Mouse (Mus musculus) kidney, embryonic 14.5 days (tissue): Measurements from ENCODE around the gene D2hgdh. TPM values are rescaled to one million over a fixed set of nuclear protein-coding genes. Genes with fewer than 3 reads are reported as not detected.
"Not testable (repeated sequence)": the region's sequence is repeated elsewhere in the genome, so short reads cannot be mapped to it uniquely, and the experiment has no call there.

Source experiments
- ATAC-seq: fragments of 200-750 bp; cut with Nextera tagmentation; 2 replicates; pipeline ENCODE4 v1.8.0; 2017; ENCODE audit warnings: moderate number of reproducible peaks, mild to moderate bottlenecking, moderate TSS enrichment, moderate library complexity; ENCODE audit not compliant: low FRiP score, low TSS enrichment
- H3K27ac ChIP-seq: fragments of 300-500 bp; sonication (generic); 2 replicates; pipeline ENCODE4 v1.5.1; 2014; ENCODE audit warnings: low read depth, mild to moderate bottlenecking, low read length, moderate library complexity, mixed read lengths
- H3K27me3 ChIP-seq: fragments of 300-500 bp; sonication (generic); 2 replicates; pipeline ENCODE4 v1.6.1; 2014; ENCODE audit warnings: mild to moderate bottlenecking, low read length; ENCODE audit not compliant: control insufficient read depth, insufficient read depth
- H3K36me3 ChIP-seq: fragments of 300-500 bp; sonication (generic); 2 replicates; pipeline ENCODE4 v1.6.1; 2014; ENCODE audit warnings: low read length, mixed read lengths; ENCODE audit not compliant: control insufficient read depth, insufficient read depth
- H3K4me1 ChIP-seq: fragments of 300-500 bp; sonication (generic); 2 replicates; pipeline ENCODE4 v1.6.1; 2014; ENCODE audit warnings: low read length, mixed read lengths; ENCODE audit not compliant: control insufficient read depth, insufficient read depth
- H3K4me2 ChIP-seq: fragments of 300-500 bp; sonication (generic); replicated peaks from 2 replicates; pipeline ENCODE4 v1.6.1; 2014; ENCODE audit warnings: low read depth, mild to moderate bottlenecking, low read length
- H3K4me3 ChIP-seq: fragments of 300-500 bp; sonication (generic); 2 replicates; pipeline ENCODE4 v1.5.1; 2014; ENCODE audit warnings: mild to moderate bottlenecking, low read length
- H3K9ac ChIP-seq: fragments of 300-500 bp; sonication (generic); 2 replicates; pipeline ENCODE4 v1.6.1; 2014; ENCODE audit warnings: low read depth, mild to moderate bottlenecking, low read length, moderate library complexity
- H3K9me3 ChIP-seq: fragments of 300-500 bp; sonication (generic); 2 replicates; pipeline ENCODE4 v1.6.1; 2016; ENCODE audit warnings: low read length; ENCODE audit not compliant: control insufficient read depth
- WGBS: fragments of 180-500 bp; shearing (Covaris S2); extraction: QIAGEN DNeasy Blood & Tissue Kit; methylation state at CpG from one replicate; pipeline ENCODE4 v1.1.7; 2014; 5-methylcytosine and 5-hydroxymethylcytosine counted together
- polyA plus RNA-seq: library from polyadenylated mRNA; unstranded; fragments of >200 nt; fragmentation: Nextera tagmentation; extraction: Ambion mirVana; gene quantifications from 2 replicates; pipeline ENCODE4 v1.2.1, GENCODE M21; 2014

D2hgdh gene
- polyA plus RNA-seq, 1 experiment from 2014 or later = 13.2 TPM

GRCm38 (mm10) chr1:93871594-93872105, 46.9 kb downstream of the D2hgdh start:
- no CpG with 5 or more reads among the region's 1 CpGs for WGBS
- H3K4me2 ChIP-seq, H3K9me3 ChIP-seq, H3K4me1 ChIP-seq, H3K27me3 ChIP-seq, H3K27ac ChIP-seq, H3K9ac ChIP-seq, H3K4me3 ChIP-seq, H3K36me3 ChIP-seq, ATAC-seq: not testable (repeated sequence)

DNA sequence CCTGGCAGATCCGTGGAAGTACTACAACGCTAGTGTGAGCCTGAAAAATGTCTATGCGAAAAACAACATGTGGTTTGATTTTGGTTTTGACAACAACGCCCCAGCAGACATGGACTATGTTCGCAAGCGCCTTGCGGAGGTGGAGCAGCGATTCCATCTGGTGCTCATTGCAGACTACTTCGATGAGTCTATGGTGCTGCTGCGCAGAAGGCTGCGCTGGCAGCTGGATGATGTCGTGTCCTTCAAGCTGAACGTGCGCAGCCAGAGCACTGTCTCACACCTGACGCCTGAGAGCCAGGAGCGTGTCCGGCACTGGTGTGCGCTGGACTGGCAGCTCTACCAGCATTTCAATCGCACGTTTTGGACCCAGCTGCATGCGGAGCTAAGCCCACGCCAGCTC, 49.7 kb downstream of the D2hgdh start:
- H3K4me2 ChIP-seq, H3K4me3 ChIP-seq, H3K36me3 ChIP-seq, ATAC-seq, H3K9me3 ChIP-seq, H3K4me1 ChIP-seq, H3K27me3 ChIP-seq, H3K27ac ChIP-seq, H3K9ac ChIP-seq: not testable (repeated sequence)
- 94% methylated on average over 10 of the region's 22 CpGs for WGBS

GRCm38 (mm10) chr1:93881778-93882177, 57.1 kb downstream of the D2hgdh start:
- peak; percentile 28; the same call in 1 of the 2 replicates for ATAC-seq
- H3K4me2 ChIP-seq, H3K9me3 ChIP-seq, H3K4me1 ChIP-seq, H3K27me3 ChIP-seq, H3K27ac ChIP-seq, H3K4me3 ChIP-seq, H3K9ac ChIP-seq, H3K36me3 ChIP-seq: not testable (repeated sequence)
- WGBS = no CpG with 5 or more reads among the region's 11 CpGs

DNA sequence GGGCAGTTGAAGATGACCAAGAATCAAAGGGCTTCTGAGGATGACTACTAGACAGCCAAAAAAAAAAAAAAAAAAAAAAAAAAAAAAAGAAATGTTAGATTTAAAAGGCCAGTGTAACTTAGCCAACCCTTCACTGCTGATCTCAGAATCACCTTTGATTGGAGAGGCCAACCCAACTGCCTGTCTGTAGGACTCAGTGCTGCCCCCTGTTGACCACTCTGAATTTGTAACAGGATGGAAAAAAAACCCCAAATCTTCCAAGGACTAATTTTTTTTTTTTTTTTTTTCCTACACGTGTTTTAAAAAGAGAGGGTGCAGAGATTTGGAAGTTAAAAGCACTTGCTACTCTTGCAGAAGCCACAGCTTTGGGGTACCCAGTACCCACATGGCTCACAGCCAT, 66.2 kb downstream of the D2hgdh start:
- ATAC-seq, H3K9me3 ChIP-seq, H3K4me2 ChIP-seq, H3K27ac ChIP-seq, H3K27me3 ChIP-seq, H3K9ac ChIP-seq, H3K36me3 ChIP-seq, H3K4me1 ChIP-seq, H3K4me3 ChIP-seq: not testable (repeated sequence)
- WGBS = 73% methylated on average over 1 of the region's 1 CpGs

DNA sequence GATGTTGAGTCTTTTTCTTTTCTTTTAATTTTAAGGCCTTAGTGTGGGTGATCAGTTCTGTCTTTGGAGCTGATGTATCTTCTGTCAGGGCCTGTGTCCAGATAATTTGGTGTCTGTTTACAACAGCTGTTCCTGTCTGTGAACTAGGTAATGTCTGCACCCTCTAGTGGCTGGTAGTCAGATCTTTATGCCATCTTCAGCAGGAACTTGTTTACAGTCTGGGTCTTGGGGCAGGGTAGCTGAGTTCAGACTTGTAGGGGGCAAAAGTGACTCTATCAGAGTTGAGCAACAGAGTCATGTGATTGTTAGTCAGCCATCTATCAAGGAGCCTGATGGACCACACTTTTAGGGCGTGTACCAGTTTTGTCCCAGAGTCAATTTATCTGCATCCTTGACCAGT, 72.7 kb downstream of the D2hgdh start:
- ATAC-seq = peak; percentile 43; the same call in 1 of the 2 replicates
- not testable (repeated sequence) for H3K9me3 ChIP-seq, H3K27me3 ChIP-seq, H3K4me1 ChIP-seq, H3K4me2 ChIP-seq, H3K36me3 ChIP-seq, H3K4me3 ChIP-seq, H3K9ac ChIP-seq, H3K27ac ChIP-seq
- no CpG with 5 or more reads among the region's 1 CpGs for WGBS

DNA sequence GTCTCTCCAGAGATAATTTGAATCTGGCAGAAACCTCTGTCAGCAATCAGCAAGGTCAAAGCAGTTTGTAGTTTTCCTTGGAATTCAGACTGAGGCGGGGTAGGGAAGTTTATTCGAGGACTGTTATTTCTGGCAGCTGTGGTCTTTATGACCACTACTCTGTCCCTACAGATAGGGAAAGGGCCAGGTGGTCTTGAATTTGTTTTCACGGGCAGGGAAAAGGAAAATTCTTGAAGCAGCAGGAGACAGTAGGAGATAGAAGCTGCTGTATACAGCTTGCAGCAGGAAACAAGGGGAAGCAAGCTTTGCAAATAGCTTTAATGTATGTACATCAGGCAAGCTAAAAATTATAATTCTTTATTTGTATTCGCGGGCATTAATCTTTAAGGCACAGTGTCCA, 76.6 kb downstream of the D2hgdh start:
- not testable (repeated sequence) for H3K4me3 ChIP-seq, H3K9me3 ChIP-seq, H3K27ac ChIP-seq, H3K9ac ChIP-seq, ATAC-seq, H3K36me3 ChIP-seq, H3K27me3 ChIP-seq, H3K4me1 ChIP-seq, H3K4me2 ChIP-seq
- 42% methylated on average over 2 of the region's 5 CpGs for WGBS

Other genes starting within 250 kb of the D2hgdh start
- gene Stk25, start 166.2 kb upstream of the D2hgdh start, polyA plus RNA-seq = 146 and 192 TPM in 2 replicates
- gene Bok, start 139.2 kb upstream of the D2hgdh start, polyA plus RNA-seq = 72.1 and 86.2 TPM in 2 replicates
- 80.8 and 95.7 TPM in 2 replicates for gene Atg4b, start 73.4 kb upstream of the D2hgdh start, polyA plus RNA-seq
- gene Thap4, start 70.0 kb upstream of the D2hgdh start, polyA plus RNA-seq = 58.6 and 64.8 TPM in 2 replicates
- gene Dtymk, start 23.0 kb upstream of the D2hgdh start, polyA plus RNA-seq = 287 and 307 TPM in 2 replicates
- gene Ing5, start 20.9 kb upstream of the D2hgdh start, polyA plus RNA-seq = 10.7 and 18.5 TPM in 2 replicates
- not detected in 2 replicates for gene Gal3st2, start 36.4 kb downstream of the D2hgdh start, polyA plus RNA-seq
- gene Gal3st2b, start 93.4 kb downstream of the D2hgdh start, polyA plus RNA-seq = not detected in 2 replicates
- not detected in 2 replicates for gene Gal3st2c, start 165.6 kb downstream of the D2hgdh start, polyA plus RNA-seq
- not detected in 2 replicates for gene Neu4, start 195.5 kb downstream of the D2hgdh start, polyA plus RNA-seq
- not detected in 2 replicates for gene Pdcd1, start 227.6 kb downstream of the D2hgdh start, polyA plus RNA-seq